8 mouse cellular contexts compared by ENCODE assay signal in the genomic region with DNA sequence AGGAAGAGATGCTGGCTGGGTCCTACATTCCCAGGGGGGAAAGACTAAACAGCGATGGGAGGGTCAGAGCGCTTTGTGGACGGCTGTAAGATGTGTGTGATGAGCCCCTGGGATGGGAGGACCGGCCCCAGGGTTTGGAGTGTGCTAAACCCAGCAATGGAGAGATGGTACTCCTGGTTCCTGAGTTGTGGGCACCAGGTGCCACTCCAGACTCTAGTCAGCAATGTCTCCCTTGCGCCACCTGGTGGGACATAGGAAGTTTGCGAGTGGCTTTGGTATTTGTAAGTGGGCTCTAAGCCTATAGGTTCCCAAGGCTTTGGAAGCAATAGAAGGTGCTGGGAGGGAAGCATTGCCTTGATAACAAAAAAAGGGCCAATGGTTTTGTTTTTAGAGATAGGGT. TPM values are rescaled to one million over a fixed set of nuclear protein-coding genes. Genes with fewer than 3 reads are reported as not detected.
A peak's percentile ranks its signal among the peaks of the same experiment; 100 is the strongest.
DNase-seq lines count a peak whose midpoint lies in the region; ATAC-seq lines count a peak whose summit lies in the region.

No protein-coding gene starts in this region.

- H3K4me3 ChIP-seq in hindbrain, embryonic 14.5 days (replicated peaks; ENCODE audit: low read length): peak overlapping the region; percentile 79

- H3K4me1 ChIP-seq in hindbrain, embryonic 14.5 days (replicated peaks; ENCODE audit: control insufficient read depth, insufficient read depth, low read length): peaks cover 19% of the 10 kb centered on the region

- peak overlapping the region; percentile 87 for H3K4me2 ChIP-seq in hindbrain, embryonic 14.5 days (replicated peaks)

- peak overlapping the region; percentile 99 for H3K27ac ChIP-seq in hindbrain, embryonic 14.5 days

- peak; percentile 75 for DNase-seq in WW6 (ENCODE audit: low read depth, low spot score)
- peak; percentile 87 to 92 for DNase-seq in cerebellum, postnatal 25 days
- peak; percentile 83 to 90 for DNase-seq in frontal cortex, postnatal 36 days (ENCODE audit: low spot score in 2 of 2)
- DNase-seq in hindbrain, embryonic 14.5 days (ENCODE audit: low spot score): peak; percentile 94
- peak; percentile 79 to 81 for DNase-seq in layer of hippocampus, postnatal 36 days
- peak; percentile 82 to 90 for DNase-seq in lung, postnatal 4 days
- DNase-seq in retina, postnatal 7 days (ENCODE audit: low read depth, low spot score): peak; percentile 85
- peak; percentile 92 for DNase-seq in thymus, postnatal 4 days

- peak; percentile 40 for ATAC-seq in hindbrain, embryonic 14.5 days (ENCODE audit: low FRiP score)

- H3K9me3 ChIP-seq in hindbrain, embryonic 14.5 days (ENCODE audit: control insufficient read depth, low read length): no peaks in the 10 kb centered on the region

- WGBS in hindbrain, embryonic 14.5 days: under 1% methylated on average over 6 of the region's 6 CpGs

- H3K9ac ChIP-seq in hindbrain, embryonic 14.5 days: peak overlapping the region; percentile 82

- H3K36me3 ChIP-seq in hindbrain, embryonic 14.5 days (replicated peaks; ENCODE audit: control insufficient read depth, insufficient read depth): 0 out of 2 replicates have a peak, but pooled peaks cover 3% of the 10 kb centered on the region

- no peaks in the 10 kb centered on the region for H3K27me3 ChIP-seq in hindbrain, embryonic 14.5 days (ENCODE audit: control insufficient read depth, insufficient read depth, low read length)

RNA-seq across cellular contexts. Expression of gene Thbs3, which starts 0.9 kb away (rescaled TPM):
- 29.0 and 31.0 TPM in 2 replicates for polyA plus RNA-seq in hindbrain, embryonic 14.5 days (2014; fragmentation: Nextera tagmentation; extraction: Ambion mirVana)
- 10 to 100 TPM; 37.7 to 38.1 TPM for total RNA-seq in layer of hippocampus, postnatal 36 days (2021)

RNA-seq across cellular contexts. Expression of gene Mtx1, which starts 11.0 kb away (rescaled TPM):
- 144 and 148 TPM in 2 replicates for polyA plus RNA-seq in hindbrain, embryonic 14.5 days (2014; fragmentation: Nextera tagmentation; extraction: Ambion mirVana)
- 10 to 100 TPM; 89.5 to 93.8 TPM for total RNA-seq in layer of hippocampus, postnatal 36 days (2021)

RNA-seq across cellular contexts. Expression of gene Muc1, which starts 13.0 kb away (rescaled TPM):
- 0.47 and 0.52 TPM in 2 replicates for polyA plus RNA-seq in hindbrain, embryonic 14.5 days (2014; fragmentation: Nextera tagmentation; extraction: Ambion mirVana)
- 1 to 10 TPM in 1 of 2 experiments, under 1 TPM in 1; 0.61 to 1.0 TPM for total RNA-seq in layer of hippocampus, postnatal 36 days (2021)

RNA-seq across cellular contexts. Expression of gene Gba, which starts 13.1 kb away (rescaled TPM):
- polyA plus RNA-seq in hindbrain, embryonic 14.5 days (2014; fragmentation: Nextera tagmentation; extraction: Ambion mirVana): 45.7 and 48.8 TPM in 2 replicates
- total RNA-seq in layer of hippocampus, postnatal 36 days (2021): 10 to 100 TPM; 57.0 to 61.9 TPM

RNA-seq across cellular contexts. Expression of gene Krtcap2, which starts 29.9 kb away (rescaled TPM):
- polyA plus RNA-seq in hindbrain, embryonic 14.5 days (2014; fragmentation: Nextera tagmentation; extraction: Ambion mirVana): 209 and 224 TPM in 2 replicates
- total RNA-seq in layer of hippocampus, postnatal 36 days (2021): 10 to 100 TPM; 71.4 to 86.2 TPM

Comparison
In these comparisons a context has a peak if more than half of its experiments do, and no peak if none do; other contexts are left out.
1. Peak in every context shown above with its lines: DNase-seq, ATAC-seq, H3K4me3 ChIP-seq and H3K27ac ChIP-seq.